Mouse (Mus musculus) heart, embryonic 11.5 days (tissue): ENCODE measurements at regions not wholly inside any gene's neighbourhood (a gene's known extent, or its start where the extent isn't known, plus 50 kb on each side); places are given as distances from the start of the nearest gene placed in this dataset.

Source experiments
- ATAC-seq: fragments of 200-750 bp; cut with Nextera tagmentation; replicated peaks from 2 replicates; pipeline ENCODE4 v1.8.0; 2017; ENCODE audit warnings: moderate library complexity; ENCODE audit not compliant: insufficient number of reproducible peaks, low FRiP score, low TSS enrichment
- H3K27ac ChIP-seq: fragments of 300-500 bp; sonication (generic); 2 replicates; pipeline ENCODE4 v1.5.1; 2014; ENCODE audit warnings: mild to moderate bottlenecking, low read depth, low read length
- H3K27me3 ChIP-seq: fragments of 300-500 bp; sonication (generic); 2 replicates; pipeline ENCODE4 v1.6.1; 2014; ENCODE audit warnings: mild to moderate bottlenecking, low read length, mixed read lengths; ENCODE audit not compliant: control insufficient read depth, insufficient read depth
- H3K36me3 ChIP-seq: fragments of 300-500 bp; sonication (generic); 2 replicates; pipeline ENCODE4 v1.6.1; 2014; ENCODE audit warnings: mild to moderate bottlenecking, low read length, moderate library complexity, mixed read lengths; ENCODE audit not compliant: control insufficient read depth, insufficient read depth
- H3K4me1 ChIP-seq: fragments of 300-500 bp; sonication (generic); 2 replicates; pipeline ENCODE4 v1.6.1; 2014; ENCODE audit warnings: low read length; ENCODE audit not compliant: control insufficient read depth, insufficient read depth
- H3K4me2 ChIP-seq: fragments of 300-500 bp; sonication (generic); 2 replicates; pipeline ENCODE4 v1.6.1; 2014; ENCODE audit warnings: mild to moderate bottlenecking, moderate library complexity
- H3K4me3 ChIP-seq: fragments of 300-500 bp; sonication (generic); 2 replicates; pipeline ENCODE4 v1.5.1; 2014; ENCODE audit warnings: low read depth, low read length
- H3K9ac ChIP-seq: fragments of 300-500 bp; sonication (generic); 2 replicates; pipeline ENCODE4 v1.6.1; 2014; ENCODE audit warnings: mild to moderate bottlenecking, low read depth, low read length, moderate library complexity
- H3K9me3 ChIP-seq: fragments of 300-500 bp; sonication (generic); replicated peaks from 2 replicates; pipeline ENCODE4 v1.6.1; 2016; ENCODE audit warnings: low read length; ENCODE audit not compliant: control insufficient read depth
- WGBS: fragments of 180-500 bp; shearing (Covaris S2); extraction: QIAGEN DNeasy Blood & Tissue Kit; methylation state at CpG from one replicate; pipeline ENCODE4 v1.1.7; 2014; ENCODE audit not compliant: insufficient replicate concordance; 5-methylcytosine and 5-hydroxymethylcytosine counted together

GRCm38 (mm10) chr12:8856051-8856543 lies 65.4 kb upstream of the Laptm4a start:
- WGBS: 11% methylated on average over 1 of the region's 1 CpGs
- no peaks in the 10 kb centered on the region for H3K9me3 ChIP-seq
- H3K27me3 ChIP-seq: 0 out of 2 replicates have a peak, but pooled peaks cover 3% of the 10 kb centered on the region
- no peak overlapping the region for H3K4me2 ChIP-seq
- ATAC-seq: no peak
- H3K9ac ChIP-seq: no peak overlapping the region
- peaks cover 16% of the 10 kb centered on the region for H3K4me1 ChIP-seq
- no peak overlapping the region for H3K4me3 ChIP-seq
- no peak overlapping the region for H3K27ac ChIP-seq
- no peaks in the 10 kb centered on the region for H3K36me3 ChIP-seq

- Histone ChIP-seq H3K27ac (no peak overlapping the region), H3K4me3 (no peak overlapping the region), H3K4me1 (peaks cover 16% of the 10 kb centered on the region), H3K9me3 (no peaks in the 10 kb centered on the region), H3K27me3 (no peaks in the 10 kb centered on the region), H3K4me2 (no peak overlapping the region), H3K36me3 (no peaks in the 10 kb centered on the region), H3K9ac (no peak overlapping the region)
- ATAC-seq: no peak
- 35% methylated on average over 8 of the region's 8 CpGs for WGBS
Measured at GRCm38 (mm10) chr12:8857308-8857707, 64.2 kb upstream of the Laptm4a start.

- no peaks in the 10 kb centered on the region for H3K9me3 ChIP-seq
- H3K4me1 ChIP-seq: peaks cover 16% of the 10 kb centered on the region
- H3K27ac ChIP-seq: no peak overlapping the region
- no peak overlapping the region for H3K4me3 ChIP-seq
- no peaks in the 10 kb centered on the region for H3K36me3 ChIP-seq
- no peak for ATAC-seq
- WGBS: 45% methylated on average over 7 of the region's 7 CpGs
- H3K27me3 ChIP-seq: no peaks in the 10 kb centered on the region
- peak overlapping the region; percentile 11; the same call in 1 of the 2 replicates for H3K4me2 ChIP-seq
- no peak overlapping the region for H3K9ac ChIP-seq
Measured at GRCm38 (mm10) chr12:8858748-8859147, 62.7 kb upstream of the Laptm4a start.

- WGBS: 40% methylated on average over 4 of the region's 4 CpGs
- Histone ChIP-seq H3K36me3 (no peaks in the 10 kb centered on the region), H3K9me3 (no peaks in the 10 kb centered on the region), H3K4me1 (peaks cover 16% of the 10 kb centered on the region), H3K27me3 (no peaks in the 10 kb centered on the region), H3K9ac (no peak overlapping the region), H3K4me2 (no peak overlapping the region), H3K4me3 (no peak overlapping the region), H3K27ac (no peak overlapping the region)
- ATAC-seq: no peak
Measured at GRCm38 (mm10) chr12:8859588-8859987, 61.9 kb upstream of the Laptm4a start.

GRCm38 (mm10) chr12:8864830-8865229 lies 56.6 kb upstream of the Laptm4a start:
- H3K36me3 ChIP-seq: no peaks in the 10 kb centered on the region
- H3K4me2 ChIP-seq: no peak overlapping the region
- no peak overlapping the region for H3K4me3 ChIP-seq
- H3K4me1 ChIP-seq: peaks cover 4% of the 10 kb centered on the region
- 42% methylated on average over 3 of the region's 3 CpGs for WGBS
- no peak overlapping the region for H3K9ac ChIP-seq
- no peaks in the 10 kb centered on the region for H3K27me3 ChIP-seq
- no peaks in the 10 kb centered on the region for H3K9me3 ChIP-seq
- ATAC-seq: no peak
- H3K27ac ChIP-seq: no peak overlapping the region

GRCm38 (mm10) chr12:8865250-8865649 lies 56.2 kb upstream of the Laptm4a start:
- Histone ChIP-seq H3K36me3 (no peaks in the 10 kb centered on the region), H3K4me2 (no peak overlapping the region), H3K9me3 (no peaks in the 10 kb centered on the region), H3K9ac (no peak overlapping the region), H3K4me1 (no peaks in the 10 kb centered on the region), H3K27ac (no peak overlapping the region), H3K4me3 (no peak overlapping the region), H3K27me3 (no peaks in the 10 kb centered on the region)
- no peak for ATAC-seq
- WGBS: 39% methylated on average over 1 of the region's 1 CpGs

GRCm38 (mm10) chr12:8867104-8867503 lies 54.4 kb upstream of the Laptm4a start:
- Histone ChIP-seq H3K27ac (no peak overlapping the region), H3K4me1 (no peaks in the 10 kb centered on the region), H3K9ac (no peak overlapping the region), H3K9me3 (no peaks in the 10 kb centered on the region), H3K4me3 (no peak overlapping the region), H3K27me3 (no peaks in the 10 kb centered on the region), H3K4me2 (no peak overlapping the region), H3K36me3 (no peaks in the 10 kb centered on the region)
- no peak for ATAC-seq
- WGBS: 9% methylated on average over 1 of the region's 1 CpGs

GRCm38 (mm10) chr12:8868690-8869089 lies 52.8 kb upstream of the Laptm4a start:
- no peak overlapping the region for H3K9ac ChIP-seq
- H3K4me3 ChIP-seq: no peak overlapping the region
- no peak overlapping the region for H3K27ac ChIP-seq
- H3K36me3 ChIP-seq: no peaks in the 10 kb centered on the region
- WGBS: 58% methylated on average over 6 of the region's 6 CpGs
- H3K9me3 ChIP-seq: no peaks in the 10 kb centered on the region
- H3K4me1 ChIP-seq: no peaks in the 10 kb centered on the region
- H3K27me3 ChIP-seq: no peaks in the 10 kb centered on the region
- H3K4me2 ChIP-seq: no peak overlapping the region
- no peak for ATAC-seq

- ATAC-seq: no peak
- Histone ChIP-seq H3K36me3 (no peaks in the 10 kb centered on the region), H3K9ac (no peak overlapping the region), H3K4me1 (no peaks in the 10 kb centered on the region), H3K4me3 (no peak overlapping the region), H3K27ac (no peak overlapping the region), H3K27me3 (no peaks in the 10 kb centered on the region), H3K9me3 (no peaks in the 10 kb centered on the region), H3K4me2 (no peak overlapping the region)
- WGBS: 3% methylated on average over 1 of the region's 1 CpGs
Measured at GRCm38 (mm10) chr12:8869190-8869589, 52.3 kb upstream of the Laptm4a start.
